Comparison of ENCODE assay signal across 18 mouse cellular contexts in genomic region chr13:59281199-59281598, GRCm38 (mm10).
DNase-seq lines count a peak whose midpoint lies in the region; TF ChIP-seq lines count a peak whose summit lies in the region.
"Had no signal": no experiment of that assay in that cellular context is flagged by ENCODE, and none has a peak within 500 bp of the region (broad histone marks: within the 10 kb centered on the region; RNA-seq: fewer than 3 reads in every experiment).

No protein-coding gene starts in this region.

- no peaks in the 10 kb centered on the region for H3K4me1 ChIP-seq in liver, adult 2 months (ENCODE audit: control insufficient read depth, insufficient read depth, low read length)
- H3K4me1 ChIP-seq in E14TG2a.4 (replicated peaks; ENCODE audit: low read depth, low read length): no peaks in the 10 kb centered on the region
- H3K4me1 ChIP-seq: embryonic facial prominence, embryonic 12.5 days; heart, embryonic 10.5 days had no signal

- H3K9me3 ChIP-seq in E14TG2a.4 (ENCODE audit: low read length): 0 out of 2 replicates have a peak, but pooled peaks cover 3% of the 10 kb centered on the region
- H3K9me3 ChIP-seq: embryonic facial prominence, embryonic 12.5 days; forebrain, embryonic 13.5 days; heart, embryonic 10.5 days; lung, embryonic 15.5 days; neural tube, embryonic 13.5 days had no signal

- H3K36me3 ChIP-seq in liver, adult 2 months (ENCODE audit: control insufficient read depth, insufficient read depth, low read length): no peaks in the 10 kb centered on the region
- no peaks in the 10 kb centered on the region for H3K36me3 ChIP-seq in E14TG2a.4 (ENCODE audit: insufficient read depth, low read length)
- H3K36me3 ChIP-seq: embryonic facial prominence, embryonic 12.5 days; heart, embryonic 10.5 days; lung, embryonic 15.5 days; neural tube, embryonic 13.5 days had no signal

- no peaks in the 10 kb centered on the region for H3K79me2 ChIP-seq in liver, adult 2 months (ENCODE audit: control insufficient read depth, insufficient read depth, low read length)

- no peaks in the 10 kb centered on the region for H3K27me3 ChIP-seq in liver, adult 2 months (ENCODE audit: control insufficient read depth, insufficient read depth, low read length)
- peaks cover 8% of the 10 kb centered on the region for H3K27me3 ChIP-seq in E14TG2a.4 (ENCODE audit: insufficient read depth, low read length)
- H3K27me3 ChIP-seq: embryonic facial prominence, embryonic 12.5 days; forebrain, embryonic 13.5 days; lung, embryonic 15.5 days; neural tube, embryonic 13.5 days had no signal

- H3K4me3 ChIP-seq in gastrocnemius, adult 2 months: no peak overlapping the region
- no peak overlapping the region for H3K4me3 ChIP-seq in liver, adult 2 months (ENCODE audit: insufficient read depth, low read depth, low read length)
- H3K4me3 ChIP-seq in E14TG2a.4 (replicated peaks; ENCODE audit: low read length): no peak overlapping the region
- H3K4me3 ChIP-seq: embryonic facial prominence, embryonic 12.5 days; erythroblast, embryonic 14.5 days; forebrain, embryonic 13.5 days; heart, embryonic 10.5 days; lung, embryonic 15.5 days; neural tube, embryonic 13.5 days had no signal

- DNase-seq in gastrocnemius, adult 2 months: no peak
- DNase-seq in gastrocnemius, adult 18-20 months (ENCODE audit: low spot score): no peak
- no peak for DNase-seq in liver, adult 2 months (ENCODE audit: extremely low read depth, low read depth, low spot score)
- no peak for DNase-seq in liver
- DNase-seq in ZHBTc4 (ENCODE audit: low read depth, low spot score): peak; percentile 38
- no peak for DNase-seq in right cerebral cortex, postnatal 10 days (ENCODE audit: low spot score in 2 of 2)
- no peak for DNase-seq in spleen, postnatal 4 days (ENCODE audit: low spot score in 2 of 2)
- DNase-seq: adrenal gland, adult 8-10 months; cerebellum, adult 11 months; cerebellum, postnatal 10 days had no signal

- H3K9ac ChIP-seq in liver, adult 2 months (ENCODE audit: low read depth, low read length): no peak overlapping the region
- H3K9ac ChIP-seq: embryonic facial prominence, embryonic 12.5 days; forebrain, embryonic 13.5 days; lung, embryonic 15.5 days; neural tube, embryonic 13.5 days had no signal

- H3K27ac ChIP-seq in gastrocnemius, adult 2 months: no peak overlapping the region
- no peak overlapping the region for H3K27ac ChIP-seq in liver, adult 2 months (replicated peaks; ENCODE audit: insufficient read depth, low read depth, low read length)
- H3K27ac ChIP-seq: embryonic facial prominence, embryonic 12.5 days; forebrain, embryonic 13.5 days; heart, embryonic 10.5 days; lung, embryonic 15.5 days; macrophage; neural tube, embryonic 13.5 days had no signal

- intact Hi-C loops in gastrocnemius, adult 2 months (cut with DNase I): no loop called here

- no peak for TF ChIP-seq POLR2A in liver, adult 2 months (IDR thresholded peaks at IDR 0.05; ENCODE audit: extremely low read depth, insufficient read depth, low read length)

- 77% methylated on average over 5 of the region's 5 CpGs for WGBS in liver, adult 2 months

- TF ChIP-seq CTCF in gastrocnemius, adult 2 months (IDR thresholded peaks at IDR 0.05): peak; percentile 35
- TF ChIP-seq CTCF in liver, adult 2 months (IDR thresholded peaks at IDR 0.05; ENCODE audit: low read depth, low read length): 0 out of 2 replicates have a peak, but pooled peaks have one; percentile 14
- peak; percentile 86 for TF ChIP-seq CTCF in E14TG2a.4 (conservative IDR thresholded peaks at IDR 0.05; ENCODE audit: low read length)

Comparison
In these comparisons a context has a peak if more than half of its experiments do, and no peak if none do; other contexts are left out.
1. CTCF ChIP-seq: peak in every context shown above with its lines; median percentile 86 in E14TG2a.4; 35 in gastrocnemius, adult 2 months; 14 in liver, adult 2 months.